Mouse (Mus musculus): ENCODE data around the gene Hvcn1. TPM values are rescaled to one million over a fixed set of nuclear protein-coding genes. Genes with fewer than 3 reads are reported as not detected.

The Hvcn1 gene
- 5.6 and 5.7 TPM in 2 replicates for polyA plus RNA-seq (2015; fragmentation: Nextera tagmentation; extraction: Ambion mirVana)

DNA sequence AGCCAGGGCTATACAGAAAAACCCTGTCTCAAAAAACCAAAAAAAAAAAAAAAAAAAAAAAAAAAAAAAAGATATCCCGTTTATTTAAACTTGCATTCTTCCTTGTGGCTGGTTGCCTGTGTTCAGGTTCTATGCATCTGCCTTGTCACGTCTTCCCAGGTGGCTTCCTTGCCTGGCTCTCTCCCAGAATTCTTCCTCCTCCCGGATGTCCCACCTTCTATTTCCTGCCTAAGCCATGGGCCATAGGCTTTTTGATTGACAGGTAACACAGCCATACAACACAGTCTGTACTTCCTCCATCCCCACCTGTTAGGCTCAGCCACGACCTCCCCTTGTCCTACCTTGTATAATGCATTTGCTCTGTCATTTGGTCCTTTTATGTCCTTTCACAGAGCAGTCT is at the start of gene Hvcn1:
TSS of gene Hvcn1 (plus strand) at position 330 of the 400 bp plus-strand sequence.
- no peak within 1 kb of the TSS for H3K4me2 ChIP-seq (ENCODE audit: low read depth, low read length)
- ATAC-seq, result no peak
- H3K9me3 ChIP-seq (ENCODE audit: control insufficient read depth, low read length), result no peaks in the 10 kb centered on the region
- H3K9ac ChIP-seq (ENCODE audit: low read depth, low read length), result no peak within 1 kb of the TSS
- WGBS, result 73% methylated on average over 4 of the region's 4 CpGs
- peaks cover 13% of the 10 kb centered on the region for H3K4me1 ChIP-seq (ENCODE audit: control insufficient read depth, insufficient read depth, low read length)
- H3K27ac ChIP-seq (ENCODE audit: low read length), result no peak within 1 kb of the TSS
- H3K4me3 ChIP-seq (ENCODE audit: low read length), result no peak within 1 kb of the TSS
- no peaks in the 10 kb centered on the region for H3K36me3 ChIP-seq (ENCODE audit: control insufficient read depth, insufficient read depth, low read length)
- no peaks in the 10 kb centered on the region for H3K27me3 ChIP-seq (replicated peaks; ENCODE audit: control insufficient read depth, insufficient read depth, low read length)

DNA sequence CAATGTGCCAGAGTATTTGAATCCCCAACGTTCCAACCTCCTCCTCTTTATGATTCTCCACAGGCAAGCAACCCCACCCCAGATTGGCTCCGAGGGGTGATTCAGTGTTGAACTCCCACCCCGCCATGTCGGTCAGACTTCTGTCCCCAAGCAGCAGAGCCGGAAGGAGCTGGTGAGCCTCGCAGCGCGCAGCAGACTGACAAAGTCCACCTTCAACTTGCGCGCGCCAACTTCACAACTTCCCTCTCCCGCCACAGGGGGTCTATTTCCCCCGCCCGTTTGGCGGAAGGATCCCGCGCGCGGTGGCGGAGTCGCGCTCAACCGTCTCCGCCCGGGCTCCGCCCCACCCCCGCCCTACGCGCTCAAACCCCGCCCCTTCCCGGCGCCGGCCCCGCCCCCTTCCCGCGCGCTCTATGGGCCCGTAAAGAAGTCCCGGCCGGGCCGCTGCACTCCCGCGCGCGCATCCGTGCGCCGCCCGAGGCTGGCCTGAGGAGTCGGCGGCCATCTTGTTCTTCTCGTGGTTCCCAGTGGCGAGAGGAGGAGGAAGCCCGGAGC is 48.7 kb upstream of the Hvcn1 start, which contains the start of gene Ppp1cc:
TSS of gene Ppp1cc (plus strand) at position 452 of the 555 bp plus-strand sequence.
- H3K36me3 ChIP-seq (ENCODE audit: control insufficient read depth, insufficient read depth, low read length), result peaks cover 7% of the 10 kb centered on the region; the same call in 1 of the 2 replicates
- H3K9ac ChIP-seq (ENCODE audit: low read depth, low read length), result peak within 1 kb of the TSS; percentile 88
- H3K27ac ChIP-seq (ENCODE audit: low read length), result peak within 1 kb of the TSS; percentile 91
- peak within 1 kb of the TSS; percentile 67 for H3K4me3 ChIP-seq (ENCODE audit: low read length)
- no peaks in the 10 kb centered on the region for H3K9me3 ChIP-seq (ENCODE audit: control insufficient read depth, low read length)
- H3K4me2 ChIP-seq (ENCODE audit: low read depth, low read length), result peak within 1 kb of the TSS; percentile 76
- peak; percentile 90 for ATAC-seq
- H3K4me1 ChIP-seq (ENCODE audit: control insufficient read depth, insufficient read depth, low read length), result peaks cover 61% of the 10 kb centered on the region
- under 1% methylated on average over 50 of the region's 54 CpGs for WGBS
- H3K27me3 ChIP-seq (replicated peaks; ENCODE audit: control insufficient read depth, insufficient read depth, low read length), result no peaks in the 10 kb centered on the region

DNA sequence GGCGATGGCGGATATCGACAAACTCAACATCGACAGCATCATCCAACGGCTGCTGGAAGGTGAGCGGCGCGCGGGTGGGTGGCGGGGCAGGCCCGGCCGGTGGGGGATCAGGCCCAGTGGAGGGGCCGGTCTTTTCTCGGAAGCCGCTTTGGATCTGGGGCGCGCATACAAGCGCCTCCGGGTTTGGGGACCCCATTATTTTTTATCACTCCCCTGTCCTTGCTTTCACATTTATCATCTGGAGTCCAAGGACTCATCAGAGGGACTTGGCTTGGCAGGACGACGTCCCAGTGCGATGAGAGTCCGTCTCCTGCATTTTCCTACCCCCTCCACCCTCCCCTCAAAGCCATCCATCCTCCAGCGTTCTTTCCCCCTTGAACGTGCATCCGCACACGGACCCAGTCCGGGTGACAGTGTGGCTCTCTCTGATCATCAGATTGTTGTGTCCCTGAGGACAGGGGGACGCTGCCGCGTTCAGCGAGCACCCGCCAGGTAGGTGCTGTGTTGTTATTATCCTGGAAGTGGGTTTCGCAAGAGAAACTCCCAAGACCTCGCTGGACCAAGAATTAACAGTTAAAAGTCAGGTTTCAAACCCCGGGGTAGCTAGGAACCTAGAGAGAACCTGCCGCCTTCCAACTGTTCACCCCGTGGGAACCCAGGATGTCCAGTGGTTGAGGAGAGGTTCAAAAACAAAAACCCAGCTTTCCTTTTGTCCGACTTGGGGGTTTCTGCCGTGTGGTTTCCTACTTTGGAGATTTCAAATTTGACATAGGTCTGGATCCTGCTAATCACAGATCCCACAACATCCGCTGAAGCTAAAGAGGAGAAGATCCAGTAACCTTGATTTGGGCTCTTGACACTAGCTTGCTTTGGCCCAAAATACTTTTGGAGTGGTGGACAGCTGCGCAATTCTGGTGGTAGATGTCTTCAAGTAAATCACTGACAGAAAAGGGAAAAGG is 47.8 kb upstream of the Hvcn1 start:
- peak overlapping the region; percentile 88 for H3K9ac ChIP-seq (ENCODE audit: low read depth, low read length)
- 1% methylated on average over 42 of the region's 42 CpGs for WGBS
- peaks cover 7% of the 10 kb centered on the region; the same call in 1 of the 2 replicates for H3K36me3 ChIP-seq (ENCODE audit: control insufficient read depth, insufficient read depth, low read length)
- ATAC-seq, result peak; percentile 17
- peak overlapping the region; percentile 67 for H3K4me3 ChIP-seq (ENCODE audit: low read length)
- H3K27me3 ChIP-seq (replicated peaks; ENCODE audit: control insufficient read depth, insufficient read depth, low read length), result no peaks in the 10 kb centered on the region
- peak overlapping the region; percentile 61 for H3K27ac ChIP-seq (ENCODE audit: low read length)
- H3K4me2 ChIP-seq (ENCODE audit: low read depth, low read length), result peak overlapping the region; percentile 71
- no peaks in the 10 kb centered on the region for H3K9me3 ChIP-seq (ENCODE audit: control insufficient read depth, low read length)
- peaks cover 69% of the 10 kb centered on the region for H3K4me1 ChIP-seq (ENCODE audit: control insufficient read depth, insufficient read depth, low read length)

DNA sequence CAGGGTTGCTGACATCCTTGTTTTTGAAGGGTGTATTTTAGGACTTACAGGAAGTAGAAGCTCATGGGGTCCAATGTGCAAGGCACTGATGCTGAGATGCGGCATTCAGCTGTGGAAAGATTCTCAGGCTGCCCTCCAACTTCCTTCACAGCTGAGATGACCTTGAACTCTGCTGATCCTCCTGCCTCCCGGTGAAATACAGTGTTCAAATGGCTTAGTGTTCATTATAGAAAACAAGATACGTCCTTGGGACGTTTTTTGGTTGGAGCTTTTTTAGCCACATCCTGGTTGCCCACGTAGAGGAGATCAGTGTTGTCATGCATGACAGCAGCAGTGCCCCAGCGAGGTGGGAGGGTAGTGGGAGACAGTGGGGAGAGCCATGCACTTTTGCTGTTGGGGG is 43.4 kb upstream of the Hvcn1 start:
- no peak overlapping the region for H3K27ac ChIP-seq (ENCODE audit: low read length)
- no peak overlapping the region for H3K4me3 ChIP-seq (ENCODE audit: low read length)
- H3K27me3 ChIP-seq (replicated peaks; ENCODE audit: control insufficient read depth, insufficient read depth, low read length), result no peaks in the 10 kb centered on the region
- no peak for ATAC-seq
- WGBS, result 49% methylated on average over 6 of the region's 6 CpGs
- no peaks in the 10 kb centered on the region for H3K9me3 ChIP-seq (ENCODE audit: control insufficient read depth, low read length)
- H3K9ac ChIP-seq (ENCODE audit: low read depth, low read length), result no peak overlapping the region
- H3K36me3 ChIP-seq (ENCODE audit: control insufficient read depth, insufficient read depth, low read length), result peaks cover 9% of the 10 kb centered on the region; the same call in 1 of the 2 replicates
- peaks cover 49% of the 10 kb centered on the region for H3K4me1 ChIP-seq (ENCODE audit: control insufficient read depth, insufficient read depth, low read length)
- 0 out of 2 replicates have a peak overlapping the region, but pooled peaks have one; percentile 11 for H3K4me2 ChIP-seq (ENCODE audit: low read depth, low read length)

DNA sequence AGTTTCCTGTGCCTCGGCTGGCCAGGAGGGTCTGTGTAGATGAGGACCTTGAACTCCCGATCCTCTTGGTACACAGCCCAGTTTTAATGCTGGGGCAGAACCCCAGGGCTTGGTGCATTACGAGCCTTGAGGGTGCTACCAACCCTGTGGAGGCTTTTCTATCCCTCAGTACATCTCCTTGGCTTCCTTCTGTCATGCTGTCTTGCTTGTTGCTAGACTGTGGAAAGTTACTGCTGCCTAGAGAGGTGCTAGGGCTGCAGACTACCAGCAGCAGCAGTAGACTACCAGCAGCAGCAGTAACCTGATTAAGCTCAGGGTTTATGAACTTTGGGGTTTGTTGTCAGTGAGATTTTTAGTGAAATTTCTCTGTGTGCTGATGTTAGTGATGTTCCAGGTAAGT is 42.6 kb upstream of the Hvcn1 start:
- H3K4me2 ChIP-seq (ENCODE audit: low read depth, low read length), result no peak overlapping the region
- H3K4me1 ChIP-seq (ENCODE audit: control insufficient read depth, insufficient read depth, low read length), result peaks cover 49% of the 10 kb centered on the region
- peak overlapping the region; percentile 5; the same call in 1 of the 2 replicates for H3K9ac ChIP-seq (ENCODE audit: low read depth, low read length)
- 47% methylated on average over 3 of the region's 3 CpGs for WGBS
- H3K4me3 ChIP-seq (ENCODE audit: low read length), result no peak overlapping the region
- no peaks in the 10 kb centered on the region for H3K27me3 ChIP-seq (replicated peaks; ENCODE audit: control insufficient read depth, insufficient read depth, low read length)
- peaks cover 14% of the 10 kb centered on the region; the same call in 1 of the 2 replicates for H3K36me3 ChIP-seq (ENCODE audit: control insufficient read depth, insufficient read depth, low read length)
- no peak for ATAC-seq
- H3K27ac ChIP-seq (ENCODE audit: low read length), result no peak overlapping the region
- no peaks in the 10 kb centered on the region for H3K9me3 ChIP-seq (ENCODE audit: control insufficient read depth, low read length)

DNA sequence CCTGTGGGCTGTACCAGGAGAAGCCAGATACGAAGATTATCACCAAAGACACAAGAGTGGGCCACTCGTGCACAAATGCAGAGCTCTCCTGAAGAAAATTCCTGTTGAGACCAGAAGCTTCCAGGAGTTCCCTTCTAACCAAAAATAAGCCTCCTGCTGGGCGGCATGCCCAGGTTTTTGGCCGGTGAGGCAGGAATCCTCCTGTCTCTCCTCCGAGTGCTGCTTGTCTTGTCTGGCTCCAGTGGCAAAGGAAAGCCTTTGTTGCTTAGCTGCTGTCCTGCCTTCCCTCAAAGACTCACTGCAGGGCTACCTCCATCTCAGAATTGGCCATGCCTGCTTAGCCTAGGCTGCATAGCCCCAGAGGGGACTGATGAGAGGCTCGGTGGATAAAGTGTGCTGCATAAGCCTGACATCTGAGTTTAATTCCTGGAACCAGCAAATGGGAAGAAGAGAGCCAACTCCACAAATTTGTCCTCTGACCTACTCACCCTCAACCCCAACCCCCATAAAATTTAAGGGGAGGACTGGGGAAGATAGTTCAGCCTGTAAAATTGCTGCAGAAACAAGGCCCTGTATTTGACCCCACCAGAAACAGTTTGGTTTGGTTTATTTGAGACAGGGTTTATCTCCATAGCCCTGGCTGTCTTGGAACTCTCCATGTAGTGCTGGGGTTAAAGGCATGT is 41.2 kb upstream of the Hvcn1 start:
- Histone ChIP-seq H3K4me1 (ENCODE audit: control insufficient read depth, insufficient read depth, low read length) (peaks cover 39% of the 10 kb centered on the region), H3K9ac (ENCODE audit: low read depth, low read length) (no peak overlapping the region; the same call in 1 of the 2 replicates), H3K4me3 (ENCODE audit: low read length) (no peak overlapping the region), H3K27me3 (replicated peaks; ENCODE audit: control insufficient read depth, insufficient read depth, low read length) (no peaks in the 10 kb centered on the region), H3K9me3 (ENCODE audit: control insufficient read depth, low read length) (no peaks in the 10 kb centered on the region), H3K4me2 (ENCODE audit: low read depth, low read length) (no peak overlapping the region), H3K36me3 (ENCODE audit: control insufficient read depth, insufficient read depth, low read length) (peaks cover 19% of the 10 kb centered on the region; the same call in 1 of the 2 replicates), H3K27ac (ENCODE audit: low read length) (no peak overlapping the region)
- ATAC-seq, result no peak
- 56% methylated on average over 6 of the region's 6 CpGs for WGBS

DNA sequence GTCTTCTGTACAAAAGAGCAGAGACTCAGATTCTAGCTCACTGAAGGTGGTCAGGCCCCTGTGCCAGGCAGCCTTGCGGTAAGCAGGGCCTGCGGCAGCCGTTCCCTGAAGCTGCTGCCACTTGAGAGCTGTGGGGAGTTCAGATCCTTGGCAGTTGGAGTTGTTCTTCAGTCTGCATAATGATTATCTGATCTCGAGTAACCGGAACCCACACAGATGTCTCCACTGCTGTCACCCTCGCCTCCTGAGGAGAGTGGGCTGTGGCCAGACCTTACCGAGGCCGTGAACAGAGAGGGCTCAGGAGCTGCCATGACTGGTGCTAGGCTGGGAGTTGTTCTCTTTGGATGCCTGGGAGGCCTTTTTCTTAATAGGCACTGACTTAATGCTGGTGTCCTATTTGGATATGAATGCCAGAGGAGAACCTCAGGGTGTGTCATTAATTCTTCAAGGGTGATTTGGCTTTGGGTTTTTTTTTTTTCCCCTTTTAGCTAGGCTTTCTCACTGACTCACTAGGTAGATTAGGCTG is 39.9 kb upstream of the Hvcn1 start:
- 58% methylated on average over 8 of the region's 8 CpGs for WGBS
- Histone ChIP-seq H3K9ac (ENCODE audit: low read depth, low read length) (no peak overlapping the region), H3K27ac (ENCODE audit: low read length) (no peak overlapping the region), H3K4me3 (ENCODE audit: low read length) (no peak overlapping the region), H3K27me3 (replicated peaks; ENCODE audit: control insufficient read depth, insufficient read depth, low read length) (no peaks in the 10 kb centered on the region), H3K4me2 (ENCODE audit: low read depth, low read length) (no peak overlapping the region), H3K9me3 (ENCODE audit: control insufficient read depth, low read length) (no peaks in the 10 kb centered on the region), H3K4me1 (ENCODE audit: control insufficient read depth, insufficient read depth, low read length) (peaks cover 26% of the 10 kb centered on the region), H3K36me3 (ENCODE audit: control insufficient read depth, insufficient read depth, low read length) (peaks cover 29% of the 10 kb centered on the region; the same call in 1 of the 2 replicates)
- no peak for ATAC-seq

DNA sequence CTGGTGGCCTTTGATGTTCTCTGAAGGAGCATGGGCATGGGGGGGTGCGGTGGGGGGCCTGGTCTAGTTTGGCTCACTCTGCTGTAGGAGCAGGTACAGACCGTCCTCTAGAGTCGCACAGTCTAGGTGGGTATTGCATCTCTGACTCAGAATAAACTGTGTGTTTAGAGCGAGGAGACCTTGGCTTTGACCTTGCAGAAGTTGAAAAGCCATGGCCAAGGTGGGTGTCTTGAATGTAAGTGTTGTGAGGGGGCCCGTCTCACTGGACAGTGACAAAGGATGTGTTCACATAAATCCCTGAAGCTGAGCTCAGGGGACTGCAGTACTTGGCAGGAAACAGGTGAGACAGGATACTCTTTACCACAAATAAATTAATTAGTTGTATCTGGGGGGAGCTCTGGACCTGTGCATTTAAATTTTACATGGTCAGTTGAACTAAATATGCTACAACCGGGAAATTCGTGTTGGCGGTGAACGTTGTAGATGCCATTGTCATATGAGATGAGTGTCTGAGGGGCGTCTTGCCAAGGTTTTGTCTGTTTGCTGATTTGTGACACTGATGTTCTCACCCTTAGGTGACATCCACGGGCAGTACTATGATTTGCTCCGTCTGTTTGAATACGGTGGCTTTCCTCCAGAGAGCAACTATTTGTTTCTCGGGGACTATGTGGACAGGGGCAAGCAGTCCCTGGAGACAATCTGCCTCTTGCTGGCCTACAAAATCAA is 38.1 kb upstream of the Hvcn1 start:
- peaks cover 34% of the 10 kb centered on the region for H3K36me3 ChIP-seq (ENCODE audit: control insufficient read depth, insufficient read depth, low read length)
- 88% methylated on average over 13 of the region's 14 CpGs for WGBS

More for the DNA sequence above, 38.1 kb upstream of the Hvcn1 start:
- Histone ChIP-seq H3K9me3 (ENCODE audit: control insufficient read depth, low read length) (no peaks in the 10 kb centered on the region), H3K27me3 (replicated peaks; ENCODE audit: control insufficient read depth, insufficient read depth, low read length) (no peaks in the 10 kb centered on the region), H3K9ac (ENCODE audit: low read depth, low read length) (no peak overlapping the region), H3K4me2 (ENCODE audit: low read depth, low read length) (no peak overlapping the region), H3K4me1 (ENCODE audit: control insufficient read depth, insufficient read depth, low read length) (peaks cover 10% of the 10 kb centered on the region), H3K27ac (ENCODE audit: low read length) (no peak overlapping the region), H3K4me3 (ENCODE audit: low read length) (no peak overlapping the region)
- ATAC-seq, result no peak
